Mouse (Mus musculus) embryo, embryonic 11.5 days (tissue): Measurements from ENCODE around the gene Map3k3.
"Not testable (repeated sequence)": the region's sequence is repeated elsewhere in the genome, so short reads cannot be mapped to it uniquely, and the experiment has no call there.

ENCODE experiments used
- DNase-seq: peaks from one replicate; pipeline ENCODE4 v3.0.0-alpha.2; 2012; ENCODE audit warnings: low read depth, low spot score

Map3k3 gene

GRCm38 (mm10) chr11:106076321-106076720 lies 8.1 kb upstream of the Map3k3 start:
- peak; percentile 48 for DNase-seq

- DNase-seq, result peak; percentile 59
Observed at GRCm38 (mm10) chr11:106084911-106085561, 623 bp downstream of the Map3k3 start.

GRCm38 (mm10) chr11:106098223-106098622 lies 13.8 kb downstream of the Map3k3 start:
- DNase-seq, result no peak

DNA sequence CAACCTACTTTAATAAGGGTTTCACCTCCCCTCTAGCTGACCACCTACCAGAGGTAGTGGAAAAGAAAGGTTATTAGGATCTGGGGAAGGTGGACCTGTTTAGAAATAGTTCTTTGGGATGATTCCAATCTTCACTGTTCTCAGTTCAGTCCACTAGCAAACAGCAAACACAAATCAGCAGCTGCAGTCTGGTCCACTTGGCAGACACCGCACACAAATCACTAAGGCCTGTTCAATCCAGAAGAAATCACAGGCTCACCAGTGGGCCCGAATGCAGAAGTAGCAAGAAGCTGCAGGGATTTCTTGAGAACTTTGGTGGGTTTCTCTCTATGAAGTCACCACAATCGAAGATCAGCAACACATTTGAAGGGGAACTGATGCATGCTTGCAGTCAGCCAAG lies 18.5 kb downstream of the Map3k3 start:
- no peak for DNase-seq

GRCm38 (mm10) chr11:106106047-106106587 lies 21.7 kb downstream of the Map3k3 start:
- DNase-seq, result no peak

GRCm38 (mm10) chr11:106111688-106112087 lies 27.3 kb downstream of the Map3k3 start:
- DNase-seq, result no peak

DNA sequence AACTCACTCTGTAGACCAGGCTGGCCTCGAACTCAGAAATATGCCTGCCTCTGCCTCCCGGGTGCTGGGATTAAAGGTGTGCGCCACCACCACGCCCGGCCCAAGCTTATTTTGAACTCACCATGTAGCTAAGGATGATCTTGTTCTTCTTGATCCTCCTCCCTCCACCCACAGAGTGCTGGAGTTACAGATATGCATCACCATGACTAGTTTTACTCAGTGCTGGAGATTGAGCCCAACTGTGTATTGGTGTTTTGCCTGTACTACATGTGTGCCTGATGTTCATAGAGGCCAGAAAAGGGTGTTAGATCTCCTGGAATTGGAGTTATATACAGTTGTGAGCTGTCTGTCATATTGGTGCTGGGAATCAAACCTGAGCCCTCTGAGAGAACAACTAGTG lies 37.8 kb downstream of the Map3k3 start:
- no peak for DNase-seq

- no peak for DNase-seq
Observed at GRCm38 (mm10) chr11:106122736-106123135, 38.3 kb downstream of the Map3k3 start.

DNA sequence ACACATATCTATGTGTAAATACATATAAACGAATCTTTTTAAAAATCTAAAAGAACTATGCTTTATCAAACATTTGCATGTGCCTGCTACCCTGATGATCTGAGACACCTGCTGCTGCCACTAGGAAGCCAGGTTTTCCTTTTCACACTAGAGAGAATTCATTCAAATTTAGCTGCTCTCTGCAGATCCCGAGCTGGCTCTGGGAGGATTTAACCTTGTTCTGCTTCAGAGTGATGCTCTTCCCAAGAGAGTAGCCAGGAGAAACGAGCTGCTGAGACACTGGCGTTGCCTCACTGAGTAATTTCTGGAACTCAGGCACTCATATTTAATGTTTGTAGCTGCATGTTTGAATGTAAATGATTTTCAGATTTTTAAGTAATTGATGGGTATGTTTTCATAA lies 40.4 kb downstream of the Map3k3 start:
- DNase-seq, result no peak

DNA sequence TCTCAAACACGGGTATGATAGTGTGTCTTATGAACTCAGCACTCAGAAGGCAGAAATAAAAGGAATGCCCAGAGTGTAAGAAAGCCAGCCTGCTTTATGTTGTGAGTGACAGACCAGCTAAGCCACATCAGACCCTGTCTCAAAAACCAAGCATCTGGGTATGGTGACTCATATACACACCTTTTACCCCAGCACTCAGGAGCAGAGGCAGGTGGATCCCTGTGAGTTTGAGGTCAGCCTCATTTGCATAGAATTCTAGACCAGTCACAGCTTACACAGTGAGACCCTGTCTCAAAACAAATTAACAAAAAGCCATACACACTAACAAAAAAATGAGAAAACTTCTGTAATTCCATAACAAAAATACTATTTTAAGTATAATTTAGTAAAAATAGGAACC lies 41.4 kb downstream of the Map3k3 start:
- DNase-seq, result no peak

GRCm38 (mm10) chr11:106126727-106127373 lies 42.4 kb downstream of the Map3k3 start:
- not testable (repeated sequence) for DNase-seq

GRCm38 (mm10) chr11:106129477-106129876 lies 45.1 kb downstream of the Map3k3 start:
- DNase-seq, result no peak

- DNase-seq, result no peak
Observed at GRCm38 (mm10) chr11:106132516-106132915, 48.1 kb downstream of the Map3k3 start.

DNA sequence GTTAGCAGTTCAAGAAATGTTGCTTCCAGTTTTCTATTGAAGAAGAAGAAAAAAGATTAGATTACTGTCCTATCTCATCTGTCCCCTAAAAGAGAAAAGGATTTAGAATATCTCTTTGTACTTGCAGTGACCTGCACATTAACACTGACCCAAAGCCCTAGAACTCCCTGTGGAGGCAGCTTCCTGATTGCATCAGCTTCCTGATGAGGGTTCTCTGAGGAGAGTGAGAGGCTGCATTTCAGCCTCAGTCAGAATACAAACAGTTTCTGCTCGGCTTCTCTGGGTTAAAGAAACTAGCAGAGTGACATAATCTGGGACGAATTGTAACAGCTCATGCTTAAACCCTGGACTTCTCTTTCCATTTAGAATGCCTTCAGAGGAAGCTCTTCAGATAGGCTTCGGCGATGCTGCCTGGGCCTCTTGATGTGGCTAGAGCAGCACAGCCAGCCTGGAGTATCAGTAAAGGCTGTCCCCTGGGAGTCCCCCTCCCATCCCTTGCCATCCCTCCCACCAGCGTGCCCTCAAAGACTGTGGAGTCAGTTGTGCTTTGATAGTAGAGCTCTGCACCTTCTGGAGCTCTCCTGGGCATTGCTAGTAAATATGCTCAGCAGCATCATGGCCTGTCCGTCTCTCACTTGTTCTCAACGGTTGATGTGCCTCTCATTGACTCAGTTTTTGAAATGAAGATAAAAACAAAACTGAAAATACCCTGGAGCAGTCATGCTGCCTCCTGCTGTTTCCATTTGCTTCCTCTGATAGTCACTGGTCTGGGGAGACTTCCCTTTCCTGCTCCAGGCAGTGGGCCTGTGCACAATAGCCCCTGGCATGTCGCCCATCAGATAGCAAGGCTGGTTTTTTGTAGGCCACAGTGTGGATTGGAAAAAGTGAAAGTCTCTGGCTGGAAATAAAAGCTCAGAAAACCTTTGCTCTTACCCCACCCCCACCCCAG lies 50.4 kb downstream of the Map3k3 start:
- no peak for DNase-seq

DNA sequence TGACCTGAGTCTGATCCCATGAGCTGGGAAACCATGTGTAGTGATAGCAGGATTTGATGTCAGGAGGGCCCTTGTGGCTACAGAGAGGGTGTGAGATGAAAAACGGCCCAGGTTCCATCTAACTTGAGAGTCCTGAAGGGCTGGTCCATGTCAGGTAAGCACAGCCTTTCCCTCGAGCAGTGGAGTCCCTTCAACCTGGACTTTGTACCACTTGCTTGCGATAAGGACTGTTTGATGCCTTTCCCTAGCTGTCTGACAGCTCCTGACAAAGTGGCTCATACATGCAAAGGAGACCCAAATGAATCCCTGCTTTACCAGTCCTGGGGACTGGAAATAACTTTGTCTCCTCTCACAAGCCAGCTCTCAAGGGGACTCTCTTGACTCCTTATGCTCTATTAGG lies 66.8 kb downstream of the Map3k3 start:
- no peak for DNase-seq

- no peak for DNase-seq
Observed at GRCm38 (mm10) chr11:106152132-106152531, 67.7 kb downstream of the Map3k3 start.

- DNase-seq, result no peak
Observed at GRCm38 (mm10) chr11:106154091-106154490, 69.7 kb downstream of the Map3k3 start.

GRCm38 (mm10) chr11:106154770-106155169 lies 70.4 kb downstream of the Map3k3 start:
- no peak for DNase-seq

DNA sequence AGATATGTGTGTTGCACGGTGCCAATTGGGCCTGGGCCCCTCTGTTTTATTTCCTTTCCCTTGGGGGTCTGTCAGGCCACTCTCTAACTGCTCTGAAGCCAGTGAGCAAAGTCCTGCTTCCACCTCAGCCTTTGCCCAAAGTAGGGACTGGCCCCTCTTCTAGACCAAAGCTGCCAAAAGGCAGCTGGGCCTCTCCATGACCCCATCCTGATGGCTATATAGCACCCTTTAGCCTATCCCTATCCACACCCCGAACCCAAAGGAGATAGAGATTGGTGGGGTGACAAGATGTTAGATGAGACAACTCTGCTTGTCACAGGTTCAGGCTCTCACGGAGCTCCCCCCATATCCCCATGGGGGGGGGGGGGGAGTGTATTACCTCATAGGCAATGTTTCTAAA lies 71.3 kb downstream of the Map3k3 start:
- DNase-seq, result no peak

GRCm38 (mm10) chr11:106156257-106156656 lies 71.8 kb downstream of the Map3k3 start:
- no peak for DNase-seq

DNA sequence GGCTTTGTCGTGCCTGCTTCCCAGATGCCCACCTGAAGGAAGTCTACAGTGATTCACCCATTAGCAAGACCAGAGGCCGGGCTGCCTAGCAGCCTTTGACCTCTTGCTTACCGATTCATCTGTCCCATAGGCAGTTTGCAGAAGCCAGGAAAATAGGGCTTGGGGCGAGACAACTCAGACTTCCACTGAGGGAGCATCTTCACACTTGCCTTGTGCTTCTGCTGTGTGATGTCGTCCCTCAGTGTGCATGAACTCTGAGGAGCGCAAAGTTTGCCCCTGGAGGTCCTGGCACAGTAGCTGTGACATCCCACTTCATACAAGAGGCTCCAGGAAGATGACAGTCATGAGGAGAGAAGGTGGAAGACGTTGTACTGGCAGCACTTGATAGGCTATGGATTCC lies 72.7 kb downstream of the Map3k3 start:
- no peak for DNase-seq
